Mouse (Mus musculus): Measurements from ENCODE around the gene 1700003F12Rik.

The 1700003F12Rik gene

DNA sequence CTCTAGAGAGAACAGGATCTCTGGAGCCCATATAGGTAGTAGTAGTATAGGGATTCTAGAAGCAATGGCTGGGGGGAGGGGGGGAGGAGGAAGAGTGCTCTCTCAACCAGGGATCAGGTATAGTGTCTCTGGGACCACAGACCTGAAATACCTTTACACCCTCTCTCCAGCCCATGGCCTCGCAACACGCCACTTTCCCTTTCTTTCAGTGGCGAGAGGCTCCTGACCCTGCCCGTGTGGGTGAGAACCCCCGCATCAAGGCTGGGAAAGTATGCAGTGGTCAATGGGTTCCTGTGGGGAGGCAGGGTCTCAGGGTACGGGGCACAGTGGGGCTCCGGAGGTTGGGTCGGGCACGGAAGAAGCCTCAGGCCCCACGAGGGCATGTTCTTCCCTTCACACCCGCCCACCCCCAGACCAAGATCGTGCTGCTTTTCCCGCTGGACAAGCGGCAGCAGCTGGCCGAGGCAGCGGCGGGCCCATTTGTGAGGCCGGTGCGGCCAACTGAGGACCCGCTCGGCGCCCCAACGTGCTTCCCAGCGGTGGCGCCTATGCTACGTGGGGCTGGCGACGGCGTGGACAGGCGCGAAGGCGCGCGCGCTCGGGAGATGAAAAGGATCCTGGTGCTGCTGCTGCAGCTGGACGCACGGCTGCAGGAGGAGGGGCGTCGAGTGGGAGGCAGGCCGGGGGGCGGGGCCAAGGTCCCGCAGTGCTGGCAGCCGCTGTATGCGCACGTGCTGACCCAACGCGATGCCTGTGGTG lies 2.4 kb downstream of the 1700003F12Rik start:
- DNase-seq (ENCODE audit: low spot score): peak; percentile 82

DNA sequence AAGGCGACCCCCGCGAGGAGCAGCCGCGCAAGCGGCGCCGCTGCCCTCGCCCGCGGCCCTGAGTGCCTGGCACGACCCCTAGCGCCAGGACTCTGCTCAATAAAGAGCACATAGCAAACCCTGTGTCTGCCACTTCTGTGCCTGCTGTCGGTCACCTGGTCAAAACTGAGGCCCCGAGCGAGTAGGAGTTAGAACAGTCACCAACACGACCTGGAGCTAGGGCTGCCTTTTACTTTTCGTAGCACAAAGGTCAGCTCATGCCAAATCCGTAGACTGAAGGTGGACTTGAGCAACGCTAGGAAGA lies 3.0 kb downstream of the 1700003F12Rik start:
- no peak for DNase-seq (ENCODE audit: low spot score)

DNA sequence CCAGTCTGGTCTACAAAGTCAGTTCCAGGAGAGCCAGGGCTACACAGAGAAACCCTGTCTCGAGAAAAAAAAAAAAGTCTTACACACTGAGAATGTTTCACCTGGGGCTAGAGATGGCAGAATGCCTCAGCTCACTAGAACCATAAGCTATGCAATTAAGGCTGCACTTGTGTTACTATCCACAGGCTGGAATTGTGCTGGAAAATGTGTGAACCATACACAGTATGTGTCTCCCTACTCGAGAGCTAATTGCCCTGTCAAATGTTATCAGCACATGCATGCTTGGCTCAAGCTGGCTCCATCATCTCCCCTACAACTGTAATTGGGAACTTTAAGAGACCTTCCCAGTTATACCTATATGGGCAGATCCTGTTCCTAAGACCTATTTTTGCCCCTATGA lies 4.1 kb downstream of the 1700003F12Rik start:
- peak; percentile 59 for DNase-seq (ENCODE audit: low spot score)

DNA sequence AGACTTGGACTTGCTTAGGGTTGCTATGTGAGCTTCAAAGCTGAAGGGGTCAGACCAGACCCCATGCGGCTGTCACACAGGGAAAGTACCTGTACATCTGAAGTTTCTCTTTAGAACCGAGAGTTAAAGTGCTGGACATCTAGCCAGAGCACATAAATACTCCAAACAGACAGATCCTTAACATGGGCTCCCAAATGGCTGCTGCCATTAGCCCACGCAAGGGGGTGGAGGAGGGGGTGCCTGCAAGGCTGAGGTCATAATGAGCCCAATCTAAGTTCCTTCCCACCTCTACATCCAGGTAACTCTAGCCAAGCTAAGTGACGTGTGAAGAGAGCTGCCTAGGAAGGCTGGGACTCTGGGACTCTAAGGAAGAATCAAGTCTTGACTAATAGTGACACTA lies 4.6 kb downstream of the 1700003F12Rik start, which contains the start of gene Actl10:
Gene Actl10, plus strand, starts transcription at position 301 of the 400 bp plus-strand sequence.
- DNase-seq (ENCODE audit: low spot score): no peak

DNA sequence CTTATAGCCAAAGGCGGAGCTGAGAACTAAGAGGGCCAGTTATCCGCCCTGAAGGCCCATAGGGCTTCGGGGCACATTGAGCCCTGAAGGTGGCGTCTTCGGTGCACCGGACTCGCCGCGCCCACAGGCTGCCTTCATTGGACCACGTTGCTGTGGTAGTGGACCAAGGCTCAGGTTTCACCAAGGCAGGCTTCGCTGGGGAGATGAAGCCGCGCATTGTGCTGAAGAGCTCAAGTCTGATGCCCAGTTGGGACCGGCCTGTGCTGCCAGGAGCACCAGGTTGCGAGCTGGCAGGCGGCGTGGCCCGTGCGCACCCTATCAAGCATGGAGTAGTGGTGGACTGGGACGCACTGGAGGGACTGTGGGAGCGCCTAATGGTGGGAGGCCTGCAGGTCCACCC lies 5.0 kb downstream of the 1700003F12Rik start:
- DNase-seq (ENCODE audit: low spot score): no peak

DNA sequence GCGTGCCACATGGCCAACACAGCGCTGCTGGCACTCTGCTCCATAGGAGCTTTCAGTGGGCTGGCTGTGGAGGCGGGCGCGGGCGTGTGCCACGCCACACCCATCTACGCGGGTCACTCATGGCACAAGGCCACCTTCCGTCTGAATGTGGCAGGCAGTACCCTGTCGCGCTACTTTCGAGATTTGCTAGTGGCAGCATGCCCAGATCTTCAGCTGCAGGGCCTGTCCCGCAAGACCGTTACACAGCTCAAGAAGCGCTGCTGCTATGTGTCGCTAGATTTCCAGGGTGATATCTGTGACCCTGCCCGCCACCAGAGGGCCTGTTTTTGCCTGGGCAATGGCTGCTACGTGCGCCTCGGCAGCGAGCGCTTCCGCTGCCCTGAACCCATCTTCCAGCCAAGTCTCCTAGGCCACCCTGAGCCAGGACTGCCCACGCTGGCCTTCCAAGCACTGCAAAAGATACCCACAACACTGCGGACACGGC lies 5.6 kb downstream of the 1700003F12Rik start:
- peak; percentile 70 for DNase-seq (ENCODE audit: low spot score)

DNA sequence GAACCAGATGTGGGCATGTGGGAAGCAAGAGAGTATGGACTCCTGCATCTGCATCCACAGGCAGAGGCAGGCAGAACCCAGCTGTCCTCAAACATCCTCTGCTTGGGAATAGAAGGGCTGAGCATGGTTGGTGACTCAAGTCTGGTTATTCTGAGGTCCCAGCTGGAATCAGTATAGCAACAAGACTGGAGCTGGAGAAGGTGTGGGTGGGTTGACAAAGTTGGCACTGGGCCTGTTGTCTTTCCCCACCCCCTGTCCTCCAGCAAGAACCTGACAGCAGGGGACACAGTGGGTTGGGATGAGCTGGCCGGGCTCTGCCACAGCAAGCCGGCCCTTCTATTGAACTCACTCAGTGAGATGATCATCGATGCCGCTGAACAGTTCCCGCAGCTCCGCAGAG lies 8.3 kb downstream of the 1700003F12Rik start:
- no peak for DNase-seq (ENCODE audit: low spot score)

DNA sequence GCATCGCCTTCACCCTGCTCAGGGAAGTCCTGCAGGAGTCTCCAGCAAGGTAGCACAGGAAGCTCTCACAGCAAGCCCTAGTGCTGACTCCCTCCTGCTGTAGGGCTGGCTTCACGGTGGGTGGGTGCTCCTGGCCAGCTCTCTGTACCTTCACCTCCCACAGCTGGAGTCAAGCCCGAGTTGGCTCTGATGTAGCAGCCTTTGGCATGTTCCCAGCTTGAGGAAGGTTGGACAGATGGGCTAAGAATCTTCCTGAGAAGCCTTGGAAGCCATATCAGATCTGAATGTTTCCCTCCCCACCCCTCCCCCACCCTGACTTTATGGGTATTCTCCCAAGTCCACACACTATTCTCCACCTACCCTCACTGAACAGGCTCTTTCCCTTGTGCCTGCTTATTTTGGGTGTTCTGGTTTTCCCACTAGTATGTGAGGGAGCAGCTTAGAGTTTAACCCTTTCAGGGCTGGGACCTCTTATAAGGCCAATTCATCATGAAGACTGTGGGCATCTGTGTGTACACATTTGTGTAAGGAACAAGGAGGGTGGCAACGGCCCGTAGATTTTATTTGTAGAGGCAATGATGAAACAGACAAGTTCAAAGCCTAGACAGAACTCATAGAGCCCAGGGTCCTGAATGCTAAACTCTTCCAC lies 10.4 kb downstream of the 1700003F12Rik start:
- no peak for DNase-seq (ENCODE audit: low spot score)

DNA sequence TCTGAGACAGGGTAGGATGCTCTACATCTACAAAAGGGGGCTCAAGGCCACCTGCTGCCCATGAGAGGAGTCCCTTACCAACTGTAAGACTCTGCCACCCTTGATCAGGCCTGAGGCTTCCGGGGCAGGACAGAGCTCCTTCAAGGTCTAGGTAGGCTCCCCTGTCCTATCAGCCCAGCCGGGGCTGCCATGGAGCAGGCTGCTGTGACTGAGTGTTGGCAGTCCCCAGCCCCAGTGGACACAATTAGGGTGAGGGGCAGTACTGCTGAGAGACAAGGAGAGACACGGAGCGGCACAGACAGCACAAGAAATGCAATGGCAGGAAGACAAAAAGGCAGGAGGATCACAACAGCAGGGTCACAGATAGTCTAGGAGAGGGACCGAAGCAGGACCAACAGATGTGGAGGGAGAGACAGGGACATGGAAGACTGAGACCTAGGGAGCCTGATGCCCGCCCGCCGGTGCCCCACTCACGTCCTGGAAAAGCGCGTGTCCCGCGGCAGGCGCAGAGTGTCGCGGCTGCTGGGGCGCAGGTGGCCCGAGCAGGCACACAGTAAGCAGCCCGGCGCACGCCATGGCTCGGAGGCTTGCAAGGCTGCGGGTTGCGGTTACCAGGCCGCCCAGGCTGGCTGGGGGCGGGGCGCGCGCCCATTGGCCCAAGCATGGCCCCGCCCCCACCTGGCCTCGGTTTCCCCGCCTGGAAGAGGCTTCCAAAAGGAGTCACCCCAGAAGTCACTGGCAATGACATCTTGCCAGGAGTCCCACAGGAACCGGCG lies 11.6 kb downstream of the 1700003F12Rik start, which contains the start of gene Necab3:
Gene Necab3, minus strand, starts transcription at position 627 of the 776 bp plus-strand sequence.
- DNase-seq (ENCODE audit: low spot score): peak; percentile 63

DNA sequence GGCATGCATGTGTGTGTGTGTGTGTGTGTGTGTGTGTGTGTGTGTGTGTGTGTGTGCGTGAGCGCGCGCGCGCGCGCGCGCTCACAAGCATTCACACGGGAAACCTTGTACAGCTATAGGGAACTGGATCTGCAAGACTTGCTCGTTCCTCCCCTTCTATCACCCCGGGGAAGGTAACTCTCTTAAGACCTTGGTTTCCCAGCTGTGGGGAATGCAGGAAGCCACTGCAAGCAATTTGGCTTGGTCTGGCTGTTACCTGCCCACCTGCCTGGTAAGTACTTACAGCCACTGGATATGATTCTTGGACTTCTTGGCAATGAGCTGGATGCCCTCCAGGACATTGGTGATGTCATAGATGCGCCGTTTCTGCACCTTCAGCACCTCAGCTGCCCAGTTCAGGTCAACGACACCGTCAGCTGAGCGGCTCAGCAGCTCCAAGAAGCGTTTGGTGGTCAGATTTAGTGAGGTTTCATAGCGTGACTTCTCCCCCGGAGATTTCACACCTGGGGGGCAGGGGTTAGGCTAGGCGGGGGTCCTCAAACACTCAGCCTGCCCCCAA lies 16.8 kb downstream of the 1700003F12Rik start:
- DNase-seq (ENCODE audit: low spot score): no peak

DNA sequence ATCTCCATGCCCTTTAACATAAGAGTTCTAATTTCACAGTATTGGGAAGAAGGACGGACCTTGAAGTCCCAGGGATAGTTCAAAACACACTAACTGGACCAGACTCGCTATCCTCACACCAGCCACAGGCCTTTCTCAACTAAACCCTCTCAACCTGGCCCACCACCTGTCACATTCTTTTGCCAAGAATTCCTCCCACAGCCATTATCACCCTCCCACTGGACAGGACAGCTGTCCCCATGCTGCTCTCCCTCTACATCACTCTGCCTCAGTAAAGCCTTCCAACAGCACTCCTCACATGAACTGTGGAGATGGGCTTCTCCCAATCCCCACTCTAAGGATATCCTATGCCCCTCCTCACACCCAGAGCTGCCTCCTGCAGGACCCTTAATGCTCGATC lies 18.7 kb downstream of the 1700003F12Rik start:
- DNase-seq (ENCODE audit: low spot score): no peak

DNA sequence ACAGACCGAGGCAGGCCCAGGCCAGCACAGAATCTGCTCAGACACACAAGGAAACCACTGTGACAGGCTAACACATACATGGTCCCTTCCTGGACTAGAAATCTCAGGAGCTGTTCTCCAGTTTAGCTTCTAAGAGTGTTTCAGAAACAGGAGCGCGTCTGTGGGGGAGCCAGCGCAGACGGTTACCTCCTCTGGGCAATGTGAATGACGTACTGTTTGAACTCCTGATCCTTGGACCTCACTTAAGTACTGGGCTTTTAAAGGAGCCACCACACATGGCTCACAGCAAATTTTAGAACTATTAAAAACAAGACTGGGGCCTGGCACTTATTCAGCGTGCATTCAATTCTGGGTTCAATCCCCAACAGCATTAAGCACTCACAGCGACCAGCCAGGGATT lies 19.8 kb downstream of the 1700003F12Rik start:
- no peak for DNase-seq (ENCODE audit: low spot score)

DNA sequence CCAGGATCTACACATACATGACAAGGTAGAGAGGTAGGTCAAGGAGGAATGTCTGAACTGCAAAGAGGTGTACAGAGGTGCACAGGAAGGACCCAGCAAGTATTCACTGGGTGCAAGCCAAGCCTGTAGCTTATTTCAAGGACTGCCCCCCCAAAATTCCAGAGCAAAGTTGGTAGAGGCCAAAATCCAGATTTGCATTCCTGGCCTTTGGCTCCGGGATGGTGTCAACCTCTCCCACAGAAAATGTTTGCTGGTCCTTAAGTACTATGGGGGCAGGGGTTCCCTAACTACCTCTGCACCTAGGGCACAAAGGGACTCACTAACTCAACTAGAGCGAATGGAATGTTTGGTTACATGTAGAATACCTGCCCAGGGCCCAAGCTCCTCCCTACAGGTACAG lies 20.9 kb downstream of the 1700003F12Rik start:
- DNase-seq (ENCODE audit: low spot score): no peak

DNA sequence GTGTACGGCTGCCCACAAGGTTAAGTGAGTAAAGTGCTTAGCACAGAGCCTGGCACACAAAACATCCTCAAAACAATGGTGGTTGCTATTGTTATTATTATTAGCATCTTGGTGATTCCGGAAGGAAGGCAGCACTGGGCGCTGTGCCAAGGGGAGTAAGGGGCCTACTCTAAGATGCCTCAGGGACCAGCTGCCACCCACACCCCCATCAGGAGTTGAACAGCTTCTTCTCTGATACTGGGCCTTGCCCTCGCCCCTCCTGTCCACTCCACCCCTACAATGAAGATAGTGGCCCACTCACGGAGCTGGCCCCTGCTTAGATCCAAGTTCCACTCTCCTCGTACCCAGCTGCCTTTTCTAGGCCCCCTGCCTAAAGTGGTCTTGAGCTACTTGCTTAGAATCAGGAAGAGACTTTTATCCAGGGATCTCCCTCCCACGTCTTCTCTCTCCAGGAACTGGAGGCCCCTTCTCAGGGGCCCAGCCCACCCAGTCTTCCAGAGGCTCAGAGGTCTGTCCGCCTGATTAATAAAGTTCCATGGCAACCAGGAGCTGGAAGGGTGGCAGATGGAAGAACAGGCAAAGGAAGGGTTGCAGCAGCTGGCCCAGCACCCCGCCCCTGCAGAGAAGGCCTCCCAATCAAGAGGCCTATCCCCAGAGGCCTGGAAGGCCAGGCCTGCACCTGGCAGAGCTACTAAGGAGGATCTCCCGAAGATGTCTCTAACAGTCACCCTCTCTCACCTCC lies 21.6 kb downstream of the 1700003F12Rik start:
- peak; percentile 66 for DNase-seq (ENCODE audit: low spot score)

DNA sequence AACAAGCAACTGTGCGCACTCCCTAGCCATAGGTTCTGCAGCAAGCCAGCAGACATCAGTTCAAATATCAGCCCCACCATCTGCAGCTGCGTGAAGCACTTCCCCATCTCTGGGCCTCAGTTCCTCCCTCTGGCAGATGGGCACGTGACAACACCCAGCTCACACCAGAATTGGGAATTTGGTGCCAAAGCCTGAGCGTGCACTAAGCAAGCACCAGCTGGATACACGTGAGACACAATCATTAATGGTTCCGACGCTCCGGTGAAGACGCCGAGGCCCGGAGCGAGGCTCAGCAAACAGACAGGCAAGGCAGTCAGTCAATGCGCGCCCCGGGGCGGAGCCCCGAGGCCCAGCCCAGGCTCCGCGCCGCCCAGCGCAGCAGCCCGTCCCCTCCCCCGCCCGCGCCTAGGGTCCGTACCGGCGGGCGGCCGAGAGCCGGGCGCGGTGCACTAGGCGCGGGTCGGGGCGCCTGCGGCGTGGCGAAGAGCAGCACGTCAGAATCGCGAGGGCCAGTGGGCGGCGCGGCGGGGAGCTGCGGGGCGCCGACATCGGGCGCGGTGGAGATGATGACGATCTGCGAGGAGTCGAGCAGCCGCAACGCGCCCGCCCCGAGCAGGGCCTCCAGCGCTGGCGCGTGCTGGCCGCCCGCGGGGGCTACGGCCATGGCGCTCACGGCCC lies 22.3 kb downstream of the 1700003F12Rik start:
- DNase-seq (ENCODE audit: low spot score): peak; percentile 71

DNA sequence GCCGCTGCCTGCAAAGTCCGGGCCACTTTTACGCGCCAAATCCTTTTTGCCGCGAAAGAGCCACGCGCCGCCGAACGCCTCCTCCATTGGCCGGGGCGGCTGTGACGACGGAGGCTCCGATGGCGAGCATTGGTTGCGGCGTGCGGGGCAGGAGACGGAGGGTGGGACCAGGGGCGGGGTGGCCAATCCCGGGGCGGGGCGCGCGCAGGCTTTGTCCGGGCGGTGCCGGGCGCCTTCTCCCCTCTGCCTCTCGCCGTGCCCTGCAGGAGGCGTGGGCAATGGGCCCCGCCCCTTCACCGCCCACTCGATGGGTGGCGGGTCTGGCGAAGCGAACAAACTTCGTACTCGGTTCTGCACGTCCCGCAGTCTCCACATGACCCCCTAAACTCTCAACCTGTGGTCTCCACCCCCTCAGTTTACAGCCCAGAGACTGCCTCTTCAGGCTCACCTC lies 23.0 kb downstream of the 1700003F12Rik start, which contains the start of gene E2f1:
Gene E2f1, minus strand, starts transcription at position 57 of the 451 bp plus-strand sequence.
- peak; percentile 96 for DNase-seq (ENCODE audit: low spot score)

DNA sequence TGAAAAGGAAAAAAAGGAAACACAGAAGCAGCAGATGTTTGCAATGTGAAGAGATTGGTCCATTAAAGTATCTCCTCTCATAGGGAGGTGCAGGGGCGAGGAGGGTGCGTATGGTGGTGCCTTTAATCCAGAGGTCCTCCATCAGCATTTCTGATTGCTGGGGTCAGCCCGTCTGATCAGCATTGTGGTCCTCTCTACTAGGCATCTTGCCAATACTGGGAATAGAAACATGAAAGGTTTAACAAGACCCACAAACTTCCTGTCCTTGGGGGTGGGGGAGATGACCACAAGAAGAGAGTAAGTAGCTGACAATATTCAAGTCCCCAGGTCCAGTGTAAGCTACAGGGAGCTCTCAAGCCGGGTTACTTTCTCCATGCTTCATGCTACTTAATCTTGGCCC lies 23.8 kb downstream of the 1700003F12Rik start:
- DNase-seq (ENCODE audit: low spot score): no peak

DNA sequence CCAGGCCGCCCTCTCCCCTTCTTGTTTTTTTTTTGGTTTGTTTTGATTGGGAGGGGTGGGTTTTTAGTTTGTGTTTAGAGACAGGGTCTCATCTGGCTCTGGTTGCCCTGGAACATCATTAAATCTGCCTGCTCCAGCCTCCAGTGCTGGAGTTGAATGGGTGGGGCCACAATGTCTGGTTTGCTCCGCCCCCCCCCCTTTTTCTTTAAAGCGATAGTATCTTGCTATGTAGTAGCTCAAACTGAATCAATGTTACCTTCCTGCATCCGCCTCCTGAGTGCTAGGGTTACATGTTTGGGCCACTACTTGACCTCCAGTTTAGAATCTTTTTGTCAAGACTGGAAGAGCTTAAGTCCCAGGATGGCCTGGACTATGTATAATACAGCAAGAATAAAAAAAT lies 24.4 kb downstream of the 1700003F12Rik start:
- DNase-seq (ENCODE audit: low spot score): no peak

DNA sequence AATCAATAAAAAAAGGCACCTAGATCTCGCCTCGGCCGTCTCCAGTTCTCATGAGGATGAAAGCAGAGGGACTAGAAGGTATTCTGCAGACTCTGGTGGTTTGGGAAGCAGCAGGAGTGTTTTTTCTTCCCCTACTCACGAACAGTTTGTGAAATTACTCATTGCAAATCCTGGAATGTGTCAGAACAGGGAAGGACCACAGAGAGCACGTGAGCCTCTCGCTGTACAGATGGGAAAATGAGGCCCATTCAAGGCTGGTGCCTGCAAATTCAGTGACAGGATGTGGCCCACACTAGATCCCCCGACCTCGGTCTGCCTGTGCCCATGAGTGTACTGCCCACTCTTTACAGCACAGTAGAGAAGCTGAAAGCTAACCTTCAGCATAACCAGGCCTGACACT lies 25.1 kb downstream of the 1700003F12Rik start:
- no peak for DNase-seq (ENCODE audit: low spot score)

DNA sequence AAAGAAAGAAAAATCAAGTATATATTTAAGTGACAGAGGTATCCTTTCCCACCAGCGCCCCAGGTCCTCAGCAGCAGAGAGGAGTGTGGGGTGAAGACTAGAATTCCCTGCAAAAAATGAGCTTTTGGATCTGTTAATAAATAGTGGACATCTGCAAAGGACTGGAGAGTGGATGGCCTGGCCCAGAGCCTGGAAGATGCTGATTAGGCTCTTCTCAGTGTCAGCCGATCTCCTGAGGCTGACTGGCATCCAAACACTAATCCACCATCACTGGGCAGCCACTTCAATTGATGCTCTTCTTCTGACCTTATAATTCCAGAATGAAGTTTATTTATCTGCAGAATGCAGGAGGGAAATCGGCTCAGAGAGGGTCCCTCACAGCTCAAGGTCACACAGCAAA lies 26.1 kb downstream of the 1700003F12Rik start:
- DNase-seq (ENCODE audit: low spot score): no peak

DNA sequence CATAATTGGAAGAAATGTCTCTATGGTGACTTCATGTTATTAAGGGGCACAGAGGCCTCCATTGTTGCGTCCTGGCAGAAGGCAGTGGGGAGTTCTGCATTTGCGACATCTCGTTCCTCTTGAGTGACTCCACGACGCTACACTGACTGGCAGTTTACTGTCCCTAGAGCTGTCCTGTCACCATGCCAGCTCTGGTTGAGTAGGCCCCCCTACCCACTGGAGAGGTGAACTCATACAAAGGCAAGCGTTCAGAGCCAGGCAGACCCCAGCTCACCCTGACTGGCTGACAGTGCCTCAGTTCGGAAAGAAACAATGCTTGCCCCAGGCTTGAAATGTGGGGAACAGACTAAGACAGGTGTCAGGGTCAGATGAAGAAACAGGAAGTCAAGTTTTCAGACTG lies 27.4 kb downstream of the 1700003F12Rik start:
- peak; percentile 49 for DNase-seq (ENCODE audit: low spot score)

Data from retina, embryonic 14.5 days (tissue).